Mouse (Mus musculus) liver, adult 2 months (tissue): ENCODE measurements at regions not wholly inside any gene's neighbourhood (a gene's known extent, or its start where the extent isn't known, plus 50 kb on each side); places are given as distances from the start of the nearest gene placed in this dataset.

Source experiments
- CTCF ChIP-seq: fragments of 200-500 bp; IDR thresholded peaks from 2 replicates; pipeline ENCODE4 v1.5.1; 2011; ENCODE audit warnings: low read depth, low read length, control low read depth
- POLR2A ChIP-seq: fragments of 200-500 bp; IDR thresholded peaks from 2 replicates; pipeline ENCODE4 v1.6.1; 2011; ENCODE audit warnings: low read length, control low read depth; ENCODE audit not compliant: insufficient read depth; ENCODE audit errors: extremely low read depth

- TF ChIP-seq CTCF, result no peak
- no peak for TF ChIP-seq POLR2A
Measured at GRCm38 (mm10) chr12:82104211-82104610, 64.9 kb upstream of the Sipa1l1 start.
